Mouse (Mus musculus): ENCODE data around the gene Gm7861. TPM values are rescaled to one million over a fixed set of nuclear protein-coding genes. Genes with fewer than 3 reads are reported as not detected.
"Not testable (repeated sequence)": the region's sequence is repeated elsewhere in the genome, so short reads cannot be mapped to it uniquely, and the experiment has no call there.

Gene Gm7861
- not detected in 2 replicates for polyA plus RNA-seq (2014; fragmentation: Nextera tagmentation; extraction: Ambion mirVana)

GRCm38 (mm10) chr8:21594408-21594807 is at the start of gene Gm7861:
Gene Gm7861 (minus strand): TSS chr8:21594508.
- H3K27ac ChIP-seq (ENCODE audit: low read depth, low read length); H3K9me3 ChIP-seq (ENCODE audit: control insufficient read depth, low read length); H3K27me3 ChIP-seq (ENCODE audit: control insufficient read depth, insufficient read depth, low read length); H3K9ac ChIP-seq (ENCODE audit: low read length); ATAC-seq (replicated peaks; ENCODE audit: low FRiP score); H3K36me3 ChIP-seq (ENCODE audit: control insufficient read depth, insufficient read depth, low read length); H3K4me1 ChIP-seq (replicated peaks; ENCODE audit: control insufficient read depth, insufficient read depth, low read length); H3K4me2 ChIP-seq (ENCODE audit: low read depth, low read length, severe bottlenecking); H3K4me3 ChIP-seq (ENCODE audit: low read depth, low read length); DNase-seq (ENCODE audit: low spot score): not testable (repeated sequence)
- WGBS = no CpG with 5 or more reads among the region's 1 CpGs

GRCm38 (mm10) chr8:21617883-21618282 is 23.6 kb upstream of the Gm7861 start, which contains the start of gene Defa26:
Gene Defa26 (plus strand): TSS chr8:21618183.
- H3K27me3 ChIP-seq (ENCODE audit: control insufficient read depth, insufficient read depth, low read length); ATAC-seq (replicated peaks; ENCODE audit: low FRiP score); H3K36me3 ChIP-seq (ENCODE audit: control insufficient read depth, insufficient read depth, low read length); H3K4me2 ChIP-seq (ENCODE audit: low read depth, low read length, severe bottlenecking); H3K9me3 ChIP-seq (ENCODE audit: control insufficient read depth, low read length); H3K4me1 ChIP-seq (replicated peaks; ENCODE audit: control insufficient read depth, insufficient read depth, low read length); H3K9ac ChIP-seq (ENCODE audit: low read length); H3K27ac ChIP-seq (ENCODE audit: low read depth, low read length); DNase-seq (ENCODE audit: low spot score); H3K4me3 ChIP-seq (ENCODE audit: low read depth, low read length): not testable (repeated sequence)
- WGBS = no CpG with 5 or more reads among the region's 1 CpGs

GRCm38 (mm10) chr8:21582706-21583105 is 11.6 kb downstream of the Gm7861 start, which contains the start of gene Defa28:
Gene Defa28 (plus strand): TSS chr8:21583006.
- H3K27ac ChIP-seq (ENCODE audit: low read depth, low read length); H3K36me3 ChIP-seq (ENCODE audit: control insufficient read depth, insufficient read depth, low read length); ATAC-seq (replicated peaks; ENCODE audit: low FRiP score); DNase-seq (ENCODE audit: low spot score); H3K27me3 ChIP-seq (ENCODE audit: control insufficient read depth, insufficient read depth, low read length); H3K4me1 ChIP-seq (replicated peaks; ENCODE audit: control insufficient read depth, insufficient read depth, low read length); H3K4me3 ChIP-seq (ENCODE audit: low read depth, low read length); H3K9ac ChIP-seq (ENCODE audit: low read length); H3K9me3 ChIP-seq (ENCODE audit: control insufficient read depth, low read length); H3K4me2 ChIP-seq (ENCODE audit: low read depth, low read length, severe bottlenecking): not testable (repeated sequence)
- no CpG with 5 or more reads among the region's 1 CpGs for WGBS

- not testable (repeated sequence) for H3K4me2 ChIP-seq (ENCODE audit: low read depth, low read length, severe bottlenecking); H3K9ac ChIP-seq (ENCODE audit: low read length); H3K9me3 ChIP-seq (ENCODE audit: control insufficient read depth, low read length); H3K4me1 ChIP-seq (replicated peaks; ENCODE audit: control insufficient read depth, insufficient read depth, low read length); H3K27ac ChIP-seq (ENCODE audit: low read depth, low read length); H3K4me3 ChIP-seq (ENCODE audit: low read depth, low read length); DNase-seq (ENCODE audit: low spot score); H3K36me3 ChIP-seq (ENCODE audit: control insufficient read depth, insufficient read depth, low read length); ATAC-seq (replicated peaks; ENCODE audit: low FRiP score); H3K27me3 ChIP-seq (ENCODE audit: control insufficient read depth, insufficient read depth, low read length)
- no CpG with 5 or more reads among the region's 1 CpGs for WGBS
Measured at GRCm38 (mm10) chr8:21565086-21565485, 29.2 kb downstream of the Gm7861 start, which contains the start of gene Defa37. Gene Defa37 (plus strand): TSS chr8:21565386.

Other genes starting within 250 kb of the Gm7861 start
- not detected in 2 replicates for gene Defa2, start 216.0 kb downstream of the Gm7861 start, polyA plus RNA-seq (2014; fragmentation: Nextera tagmentation; extraction: Ambion mirVana)
- gene Defa33, start 202.7 kb downstream of the Gm7861 start, polyA plus RNA-seq (2014; fragmentation: Nextera tagmentation; extraction: Ambion mirVana) = not detected in 2 replicates
- not detected in 2 replicates for gene Defa36, start 167.1 kb downstream of the Gm7861 start, polyA plus RNA-seq (2014; fragmentation: Nextera tagmentation; extraction: Ambion mirVana)
- gene Gm7849, start 137.9 kb downstream of the Gm7861 start, polyA plus RNA-seq (2014; fragmentation: Nextera tagmentation; extraction: Ambion mirVana) = not detected in 2 replicates
- not detected in 2 replicates for gene Defa20, start 85.2 kb downstream of the Gm7861 start, polyA plus RNA-seq (2014; fragmentation: Nextera tagmentation; extraction: Ambion mirVana)
- gene Defa32, start 65.5 kb downstream of the Gm7861 start, polyA plus RNA-seq (2014; fragmentation: Nextera tagmentation; extraction: Ambion mirVana) = not detected in 2 replicates
- gene Defa37, start 29.1 kb downstream of the Gm7861 start, polyA plus RNA-seq (2014; fragmentation: Nextera tagmentation; extraction: Ambion mirVana) = not detected in 2 replicates
- not detected in 2 replicates for gene Defa28, start 11.5 kb downstream of the Gm7861 start, polyA plus RNA-seq (2014; fragmentation: Nextera tagmentation; extraction: Ambion mirVana)
- not detected in 2 replicates for gene Defa26, start 23.7 kb upstream of the Gm7861 start, polyA plus RNA-seq (2014; fragmentation: Nextera tagmentation; extraction: Ambion mirVana)
- not detected in 2 replicates for gene Defa17, start 61.3 kb upstream of the Gm7861 start, polyA plus RNA-seq (2014; fragmentation: Nextera tagmentation; extraction: Ambion mirVana)
- gene Defa34, start 71.3 kb upstream of the Gm7861 start, polyA plus RNA-seq (2014; fragmentation: Nextera tagmentation; extraction: Ambion mirVana) = not detected in 2 replicates
- not detected in 2 replicates for gene AY761184, start 109.1 kb upstream of the Gm7861 start, polyA plus RNA-seq (2014; fragmentation: Nextera tagmentation; extraction: Ambion mirVana)
- not detected in 2 replicates for gene Defa24, start 140.0 kb upstream of the Gm7861 start, polyA plus RNA-seq (2014; fragmentation: Nextera tagmentation; extraction: Ambion mirVana)
- gene Defb50, start 229.0 kb upstream of the Gm7861 start, polyA plus RNA-seq (2014; fragmentation: Nextera tagmentation; extraction: Ambion mirVana) = not detected in 2 replicates
- not detected in 2 replicates for gene Defb2, start 245.4 kb upstream of the Gm7861 start, polyA plus RNA-seq (2014; fragmentation: Nextera tagmentation; extraction: Ambion mirVana)

All from forebrain, embryonic 11.5 days (tissue).